Mouse (Mus musculus): ENCODE data around the gene Psme2. TPM values are rescaled to one million over a fixed set of nuclear protein-coding genes. Genes with fewer than 3 reads are reported as not detected.

Psme2 gene
- total and polyA plus RNA-seq, 2 experiments from 2014 or later = 57.6 to 163 TPM

DNA sequence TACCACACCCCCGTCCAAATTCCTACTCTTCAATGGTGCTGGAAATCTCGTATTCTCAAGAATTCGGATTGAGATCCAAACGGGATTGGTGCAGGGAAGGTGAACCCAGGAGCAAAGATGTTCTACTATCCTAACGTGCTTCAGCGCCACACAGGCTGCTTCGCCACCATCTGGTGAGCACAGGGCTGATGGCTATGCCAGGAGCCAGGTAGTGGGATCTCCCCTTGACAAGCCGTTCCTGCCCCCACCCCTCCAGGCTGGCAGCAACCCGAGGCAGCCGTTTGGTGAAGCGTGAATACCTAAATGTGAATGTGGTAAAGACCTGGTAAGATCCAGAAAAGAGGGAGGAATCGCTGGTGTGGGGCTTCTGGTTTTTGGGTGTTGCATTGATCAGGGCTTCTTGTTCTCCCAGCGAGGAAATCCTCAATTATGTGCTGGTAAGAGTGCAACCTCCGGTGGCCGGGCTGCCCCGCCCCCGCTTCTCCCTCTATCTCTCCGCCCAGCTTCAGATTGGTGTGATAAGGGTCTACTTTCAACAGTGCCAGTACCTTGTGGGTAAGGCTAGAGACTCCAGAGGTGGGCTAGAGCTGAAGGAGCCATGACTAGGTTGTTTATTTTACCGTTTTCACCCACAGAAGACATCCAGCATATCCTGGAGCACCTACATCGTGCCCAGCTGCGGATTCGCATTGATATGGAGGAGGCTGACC, 27.7 kb upstream of the Psme2 start:
- peak; percentile 24 for DNase-seq (ENCODE audit: low spot score)
- peak; percentile 47; the same call in 1 of the 2 replicates for ATAC-seq
- Histone ChIP-seq H3K4me3 (ENCODE audit: low read length) (peak overlapping the region; percentile 21), H3K27ac (peak overlapping the region; percentile 48; the same call in 1 of the 2 replicates), H3K36me3 (ENCODE audit: insufficient read depth, low read length) (no peaks in the 10 kb centered on the region), H3K4me1 (ENCODE audit: insufficient read depth, low read length) (no peaks in the 10 kb centered on the region), H3K9ac (replicated peaks; ENCODE audit: low read length) (peak overlapping the region; percentile 30; the same call in 1 of the 2 replicates), H3K9me3 (ENCODE audit: low read length) (no peaks in the 10 kb centered on the region), H3K4me2 (ENCODE audit: low read depth, low read length) (peak overlapping the region; percentile 35; the same call in 1 of the 2 replicates), H3K27me3 (ENCODE audit: insufficient read depth, low read length) (no peaks in the 10 kb centered on the region)
- no peak for TF ChIP-seq CTCF (IDR thresholded peaks at IDR 0.05; ENCODE audit: low read depth)
- 52% methylated on average over 22 of the region's 22 CpGs for WGBS

DNA sequence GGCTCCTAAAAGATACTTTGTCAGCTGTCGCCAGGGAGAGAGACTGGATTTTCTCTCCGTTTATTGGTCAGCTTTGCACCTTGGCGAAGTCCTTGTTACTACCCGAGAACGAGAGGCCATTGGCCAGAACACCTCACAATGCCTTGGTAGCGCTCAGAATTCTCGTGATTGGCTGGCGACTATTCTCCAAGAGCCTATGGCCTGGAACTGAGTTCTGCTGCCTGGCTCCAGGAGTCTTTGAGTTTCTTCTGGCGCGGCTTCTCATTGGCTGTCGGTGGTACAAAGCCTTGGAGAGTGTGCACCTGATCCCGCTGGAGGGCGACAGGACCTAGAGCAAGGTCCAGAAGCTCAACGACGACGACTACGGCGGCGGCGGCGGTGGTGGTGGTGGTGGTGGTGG, 26.9 kb upstream of the Psme2 start, which contains the start of gene Rec8:
Rec8 (plus strand) TSS at position 216 of the 400 bp plus-strand sequence.
- peak within 1 kb of the TSS; percentile 30; the same call in 1 of the 2 replicates for H3K9ac ChIP-seq (replicated peaks; ENCODE audit: low read length)
- WGBS = 16% methylated on average over 21 of the region's 21 CpGs
- no peaks in the 10 kb centered on the region for H3K4me1 ChIP-seq (ENCODE audit: insufficient read depth, low read length)
- H3K27ac ChIP-seq = peak within 1 kb of the TSS; percentile 48; the same call in 1 of the 2 replicates
- no peaks in the 10 kb centered on the region for H3K36me3 ChIP-seq (ENCODE audit: insufficient read depth, low read length)
- H3K27me3 ChIP-seq (ENCODE audit: insufficient read depth, low read length) = no peaks in the 10 kb centered on the region
- TF ChIP-seq CTCF (IDR thresholded peaks at IDR 0.05; ENCODE audit: low read depth) = peak; percentile 32
- H3K4me3 ChIP-seq (ENCODE audit: low read length) = peak within 1 kb of the TSS; percentile 21
- peak within 1 kb of the TSS; percentile 35; the same call in 1 of the 2 replicates for H3K4me2 ChIP-seq (ENCODE audit: low read depth, low read length)
- peak; percentile 86 for ATAC-seq
- no peaks in the 10 kb centered on the region for H3K9me3 ChIP-seq (ENCODE audit: low read length)
- peak; percentile 74 for DNase-seq (ENCODE audit: low spot score)

DNA sequence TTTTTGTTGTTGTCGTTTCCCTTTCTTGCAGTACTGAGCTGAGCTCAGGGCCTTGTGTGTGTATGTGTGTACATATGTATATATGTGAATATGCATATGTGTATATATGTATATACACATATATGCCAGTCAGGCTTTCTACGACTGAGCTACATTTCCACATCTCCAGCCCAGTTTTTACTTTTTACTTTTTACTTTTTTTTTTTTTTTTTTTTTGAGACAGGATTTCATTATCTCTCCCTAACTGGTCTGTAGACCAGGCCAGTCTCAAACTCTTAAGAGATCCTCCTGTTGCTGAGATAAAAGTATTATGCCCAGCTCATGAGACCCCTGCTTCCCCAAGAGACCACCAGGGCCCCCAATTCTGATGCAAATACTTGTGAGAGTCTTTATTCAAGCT, 25.9 kb upstream of the Psme2 start:
- no peak for TF ChIP-seq CTCF (IDR thresholded peaks at IDR 0.05; ENCODE audit: low read depth)
- 80% methylated on average over 2 of the region's 2 CpGs for WGBS
- H3K4me3 ChIP-seq (ENCODE audit: low read length) = no peak overlapping the region
- no peaks in the 10 kb centered on the region for H3K27me3 ChIP-seq (ENCODE audit: insufficient read depth, low read length)
- H3K9me3 ChIP-seq (ENCODE audit: low read length) = no peaks in the 10 kb centered on the region
- no peak overlapping the region for H3K9ac ChIP-seq (replicated peaks; ENCODE audit: low read length)
- H3K36me3 ChIP-seq (ENCODE audit: insufficient read depth, low read length) = no peaks in the 10 kb centered on the region
- no peak for DNase-seq (ENCODE audit: low spot score)
- no peak overlapping the region for H3K4me2 ChIP-seq (ENCODE audit: low read depth, low read length)
- ATAC-seq = no peak
- H3K4me1 ChIP-seq (ENCODE audit: insufficient read depth, low read length) = no peaks in the 10 kb centered on the region
- no peak overlapping the region for H3K27ac ChIP-seq

DNA sequence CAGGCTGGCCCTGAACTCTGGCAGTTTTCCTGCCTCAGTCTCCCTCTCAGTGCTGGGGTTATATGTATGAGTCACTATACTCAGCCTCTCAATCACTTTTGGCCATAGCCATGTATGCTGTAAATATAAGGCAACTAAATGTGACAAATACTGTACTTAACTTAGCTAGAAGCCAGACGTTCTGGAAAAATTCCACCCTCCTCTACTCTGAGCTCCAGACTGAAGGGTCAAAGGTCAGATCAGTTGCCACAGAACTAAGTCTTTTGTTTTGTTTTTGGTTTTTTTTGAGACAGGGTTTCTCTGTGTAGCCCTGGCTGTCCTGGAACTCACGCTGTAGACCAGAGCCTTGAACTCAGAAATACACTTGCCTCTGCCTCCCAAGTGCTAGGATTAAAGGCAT, 25.0 kb upstream of the Psme2 start:
- Histone ChIP-seq H3K4me3 (ENCODE audit: low read length) (no peak overlapping the region), H3K4me1 (ENCODE audit: insufficient read depth, low read length) (no peaks in the 10 kb centered on the region), H3K9me3 (ENCODE audit: low read length) (no peaks in the 10 kb centered on the region), H3K27me3 (ENCODE audit: insufficient read depth, low read length) (no peaks in the 10 kb centered on the region), H3K27ac (no peak overlapping the region), H3K4me2 (ENCODE audit: low read depth, low read length) (no peak overlapping the region), H3K36me3 (ENCODE audit: insufficient read depth, low read length) (no peaks in the 10 kb centered on the region), H3K9ac (replicated peaks; ENCODE audit: low read length) (no peak overlapping the region)
- DNase-seq (ENCODE audit: low spot score) (no peak), ATAC-seq (no peak)
- TF ChIP-seq CTCF (IDR thresholded peaks at IDR 0.05; ENCODE audit: low read depth) = no peak
- 42% methylated on average over 2 of the region's 2 CpGs for WGBS

DNA sequence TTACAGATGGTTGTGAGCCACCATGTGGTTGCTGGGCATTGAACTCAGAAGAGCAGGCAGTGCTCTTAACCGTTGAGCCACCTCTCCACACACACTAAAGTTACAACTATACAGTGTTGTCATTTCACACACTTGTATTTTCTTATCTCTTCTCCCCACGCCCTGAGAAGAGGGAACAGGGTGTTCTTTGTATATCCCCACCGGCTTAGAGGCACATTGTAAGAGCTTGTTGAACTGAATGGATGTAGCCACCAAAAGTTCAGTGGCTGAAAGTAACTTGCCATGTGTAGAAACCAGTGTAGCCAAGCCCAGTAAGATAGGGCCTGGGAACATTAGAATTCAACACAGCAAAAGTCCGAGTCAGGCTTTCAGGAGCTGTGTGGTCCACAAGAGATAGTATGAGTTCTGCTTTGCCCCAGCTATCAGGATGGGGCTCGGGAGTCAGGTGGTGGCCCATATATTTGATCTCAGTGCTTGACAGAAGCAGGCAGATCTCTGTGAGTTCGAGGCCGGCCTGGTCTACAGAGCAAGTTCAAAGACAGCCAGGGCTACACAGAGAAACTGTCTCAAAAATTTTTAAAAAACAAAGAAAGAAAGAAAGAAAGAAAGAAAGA, 23.8 kb upstream of the Psme2 start:
- Histone ChIP-seq H3K9me3 (ENCODE audit: low read length) (no peaks in the 10 kb centered on the region), H3K27ac (no peak overlapping the region), H3K36me3 (ENCODE audit: insufficient read depth, low read length) (peaks cover 3% of the 10 kb centered on the region; the same call in 1 of the 2 replicates), H3K4me1 (ENCODE audit: insufficient read depth, low read length) (no peaks in the 10 kb centered on the region), H3K4me3 (ENCODE audit: low read length) (no peak overlapping the region), H3K27me3 (ENCODE audit: insufficient read depth, low read length) (no peaks in the 10 kb centered on the region), H3K9ac (replicated peaks; ENCODE audit: low read length) (no peak overlapping the region), H3K4me2 (ENCODE audit: low read depth, low read length) (no peak overlapping the region)
- WGBS = 78% methylated on average over 7 of the region's 7 CpGs
- ATAC-seq = no peak
- TF ChIP-seq CTCF (IDR thresholded peaks at IDR 0.05; ENCODE audit: low read depth) = no peak
- DNase-seq (ENCODE audit: low spot score) = no peak

DNA sequence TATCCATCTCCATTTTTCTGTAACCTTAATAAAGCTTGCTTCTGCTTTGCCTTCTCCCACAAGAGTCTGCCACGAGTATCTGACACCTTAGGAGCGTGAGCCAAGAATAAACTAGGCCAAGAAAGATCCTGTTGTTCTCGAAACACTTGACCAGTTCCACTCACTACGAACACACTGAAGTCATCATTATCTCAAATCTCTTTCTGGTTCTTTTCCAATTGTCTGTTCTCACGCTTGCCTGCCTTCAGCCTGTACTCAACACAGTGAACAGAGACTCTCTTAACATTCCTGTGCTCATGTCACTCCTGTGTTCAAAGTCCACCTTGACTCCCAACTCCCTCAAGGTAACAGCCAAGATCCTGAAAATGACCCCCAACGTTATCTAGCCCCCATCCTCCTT, 22.4 kb upstream of the Psme2 start:
- WGBS = 65% methylated on average over 6 of the region's 6 CpGs
- H3K4me2 ChIP-seq (ENCODE audit: low read depth, low read length) = no peak overlapping the region
- H3K27me3 ChIP-seq (ENCODE audit: insufficient read depth, low read length) = no peaks in the 10 kb centered on the region
- no peaks in the 10 kb centered on the region for H3K9me3 ChIP-seq (ENCODE audit: low read length)
- no peaks in the 10 kb centered on the region for H3K4me1 ChIP-seq (ENCODE audit: insufficient read depth, low read length)
- H3K36me3 ChIP-seq (ENCODE audit: insufficient read depth, low read length) = peaks cover 10% of the 10 kb centered on the region; the same call in 1 of the 2 replicates
- H3K4me3 ChIP-seq (ENCODE audit: low read length) = no peak overlapping the region
- ATAC-seq (no peak), DNase-seq (ENCODE audit: low spot score) (no peak)
- no peak overlapping the region for H3K9ac ChIP-seq (replicated peaks; ENCODE audit: low read length)
- TF ChIP-seq CTCF (IDR thresholded peaks at IDR 0.05; ENCODE audit: low read depth) = no peak
- H3K27ac ChIP-seq = no peak overlapping the region
